In the genomic region with DNA sequence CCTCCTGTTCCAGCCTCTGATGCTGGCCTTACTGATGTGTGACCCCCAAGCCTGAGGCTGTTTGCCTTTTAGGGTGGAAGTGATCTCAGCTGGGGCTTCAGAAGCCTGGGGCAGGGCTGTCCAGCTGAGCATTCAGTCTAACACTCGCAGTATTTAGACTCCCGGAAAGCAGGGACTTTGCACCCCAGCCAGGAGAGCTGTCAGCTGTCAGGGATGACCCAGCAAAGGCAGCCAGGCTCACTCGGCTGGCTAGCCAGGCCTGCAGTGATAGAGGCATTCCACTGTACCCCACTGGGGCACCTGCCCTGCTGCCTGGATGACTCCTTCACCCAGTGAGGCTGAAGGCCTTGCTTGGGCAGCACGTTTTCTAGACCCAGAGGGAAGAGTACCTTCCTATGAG, we compare ENCODE assay signal across 13 mouse cellular contexts. TPM values are rescaled to one million over a fixed set of nuclear protein-coding genes. Genes with fewer than 3 reads are reported as not detected.
DNase-seq lines count a peak whose midpoint lies in the region; ATAC-seq and TF ChIP-seq lines count a peak whose summit lies in the region.
"Had no signal": no experiment of that assay in that cellular context is flagged by ENCODE, and none has a peak within 500 bp of the region (broad histone marks: within the 10 kb centered on the region; RNA-seq: fewer than 3 reads in every experiment).

No protein-coding gene starts in this region.

- peak overlapping the region; percentile 24; the same call in 1 of the 2 replicates for H3K4me2 ChIP-seq in intestine, postnatal 0 days (replicated peaks; ENCODE audit: low read depth)
- no peak overlapping the region for H3K4me2 ChIP-seq in liver, embryonic 13.5 days
- H3K4me2 ChIP-seq in midbrain, embryonic 15.5 days, result no peak overlapping the region
- H3K4me2 ChIP-seq: embryonic facial prominence, embryonic 15.5 days; limb, embryonic 12.5 days; midbrain, embryonic 13.5 days had no signal

- DNase-seq in gastrocnemius, adult 18-20 months (ENCODE audit: low spot score), result peak; percentile 43
- no peak for DNase-seq in gastrocnemius, postnatal 36 days
- peak; percentile 60 to 65 for DNase-seq in heart, adult 2 months
- DNase-seq in liver, embryonic 13.5 days, result no peak
- no peak for DNase-seq in embryonic facial prominence, embryonic 10.5 days (ENCODE audit: low spot score)
- no peak for DNase-seq in adipocyte (ENCODE audit: low spot score)
- DNase-seq: adrenal gland, adult 8-10 months; cerebellum, adult 9-11 months had no signal

- 31% methylated on average over 4 of the region's 4 CpGs for WGBS in heart, adult 2 months
- 26% methylated on average over 4 of the region's 4 CpGs for WGBS in intestine, postnatal 0 days
- 61% methylated on average over 4 of the region's 4 CpGs for WGBS in liver, embryonic 13.5 days (ENCODE audit: insufficient replicate concordance)
- 63% methylated on average over 4 of the region's 4 CpGs for WGBS in embryonic facial prominence, embryonic 10.5 days
- WGBS in midbrain, embryonic 15.5 days, result 59% methylated on average over 4 of the region's 4 CpGs

- H3K36me3 ChIP-seq in heart, adult 2 months (ENCODE audit: control insufficient read depth, insufficient read depth, low read length), result no peaks in the 10 kb centered on the region
- H3K36me3 ChIP-seq in intestine, postnatal 0 days (ENCODE audit: control insufficient read depth, insufficient read depth), result peaks cover 40% of the 10 kb centered on the region
- peaks cover 2% of the 10 kb centered on the region for H3K36me3 ChIP-seq in liver, embryonic 13.5 days
- peaks cover 31% of the 10 kb centered on the region for H3K36me3 ChIP-seq in embryonic facial prominence, embryonic 10.5 days (replicated peaks)
- no peaks in the 10 kb centered on the region for H3K36me3 ChIP-seq in midbrain, embryonic 15.5 days (replicated peaks)

- no peaks in the 10 kb centered on the region for H3K9me3 ChIP-seq in intestine, postnatal 0 days (ENCODE audit: control insufficient read depth)
- H3K9me3 ChIP-seq in liver, embryonic 13.5 days (replicated peaks), result no peaks in the 10 kb centered on the region
- no peaks in the 10 kb centered on the region for H3K9me3 ChIP-seq in embryonic facial prominence, embryonic 10.5 days
- H3K9me3 ChIP-seq in midbrain, embryonic 15.5 days, result no peaks in the 10 kb centered on the region
- H3K9me3 ChIP-seq: embryonic facial prominence, embryonic 15.5 days; limb, embryonic 12.5 days; midbrain, embryonic 13.5 days had no signal

- peak; percentile 59 for ATAC-seq in intestine, postnatal 0 days
- ATAC-seq in liver, embryonic 13.5 days (ENCODE audit: low read depth), result peak; percentile 56
- ATAC-seq in midbrain, embryonic 15.5 days (replicated peaks), result no peak
- ATAC-seq: midbrain, embryonic 13.5 days had no signal

- no peak for TF ChIP-seq POLR2A in heart, adult 2 months (IDR thresholded peaks at IDR 0.05; ENCODE audit: insufficient read depth, low read depth, low read length)

- peaks cover 3% of the 10 kb centered on the region for H3K4me1 ChIP-seq in heart, adult 2 months (ENCODE audit: control insufficient read depth, insufficient read depth, low read length)
- peaks cover 12% of the 10 kb centered on the region; the same call in 1 of the 2 replicates for H3K4me1 ChIP-seq in intestine, postnatal 0 days (replicated peaks; ENCODE audit: control insufficient read depth, insufficient read depth, low read length)
- peaks cover 33% of the 10 kb centered on the region for H3K4me1 ChIP-seq in liver, embryonic 13.5 days (replicated peaks)
- H3K4me1 ChIP-seq in embryonic facial prominence, embryonic 10.5 days, result peaks cover 28% of the 10 kb centered on the region
- H3K4me1 ChIP-seq in midbrain, embryonic 15.5 days, result peaks cover 10% of the 10 kb centered on the region; the same call in 1 of the 2 replicates

- intact Hi-C loops in gastrocnemius, postnatal 36 days (cut with DNase I), result no loop called here
- intact Hi-C loops in heart, adult 2 months (cut with DNase I), result no loop called here

- no peak for TF ChIP-seq EP300 in heart, adult 2 months (IDR thresholded peaks at IDR 0.05; ENCODE audit: insufficient read depth, low read depth, low read length)

- H3K4me3 ChIP-seq in heart, adult 2 months, result no peak overlapping the region
- no peak overlapping the region for H3K4me3 ChIP-seq in intestine, postnatal 0 days (ENCODE audit: low read depth, low read length)
- no peak overlapping the region for H3K4me3 ChIP-seq in liver, embryonic 13.5 days (replicated peaks)
- no peak overlapping the region for H3K4me3 ChIP-seq in embryonic facial prominence, embryonic 10.5 days
- no peak overlapping the region for H3K4me3 ChIP-seq in midbrain, embryonic 15.5 days
- H3K4me3 ChIP-seq: embryonic facial prominence, embryonic 15.5 days; limb, embryonic 12.5 days; midbrain, embryonic 13.5 days had no signal

- H3K27me3 ChIP-seq in heart, adult 2 months (ENCODE audit: control insufficient read depth, insufficient read depth, low read length), result no peaks in the 10 kb centered on the region
- no peaks in the 10 kb centered on the region for H3K27me3 ChIP-seq in intestine, postnatal 0 days (replicated peaks; ENCODE audit: control insufficient read depth, insufficient read depth, low read length)
- H3K27me3 ChIP-seq in liver, embryonic 13.5 days, result peaks cover 19% of the 10 kb centered on the region
- peaks cover 9% of the 10 kb centered on the region; the same call in 1 of the 2 replicates for H3K27me3 ChIP-seq in embryonic facial prominence, embryonic 10.5 days (replicated peaks; ENCODE audit: low read depth, poor library complexity, severe bottlenecking)
- no peaks in the 10 kb centered on the region for H3K27me3 ChIP-seq in midbrain, embryonic 15.5 days (replicated peaks)
- H3K27me3 ChIP-seq: embryonic facial prominence, embryonic 15.5 days; midbrain, embryonic 13.5 days had no signal

- no peak for TF ChIP-seq CTCF in heart, adult 2 months (IDR thresholded peaks at IDR 0.05)
- no peak for TF ChIP-seq CTCF in intestine, postnatal 0 days (IDR thresholded peaks at IDR 0.05; ENCODE audit: low read depth)

- H3K79me2 ChIP-seq in heart, adult 2 months (replicated peaks; ENCODE audit: control insufficient read depth, insufficient read depth, low read length), result no peaks in the 10 kb centered on the region

- H3K9ac ChIP-seq in heart, adult 2 months (ENCODE audit: low read depth, low read length), result no peak overlapping the region
- H3K9ac ChIP-seq in intestine, postnatal 0 days (ENCODE audit: low read depth, low read length), result peak overlapping the region; percentile 18; the same call in 1 of the 2 replicates
- H3K9ac ChIP-seq in liver, embryonic 13.5 days, result no peak overlapping the region
- H3K9ac ChIP-seq in midbrain, embryonic 15.5 days, result no peak overlapping the region
- H3K9ac ChIP-seq: embryonic facial prominence, embryonic 15.5 days; limb, embryonic 12.5 days; midbrain, embryonic 13.5 days had no signal

- H3K27ac ChIP-seq in heart, adult 2 months, result peak overlapping the region; percentile 67
- H3K27ac ChIP-seq in intestine, postnatal 0 days (ENCODE audit: low read depth, low read length), result peak overlapping the region; percentile 89
- no peak overlapping the region for H3K27ac ChIP-seq in liver, embryonic 13.5 days
- H3K27ac ChIP-seq in embryonic facial prominence, embryonic 10.5 days (replicated peaks), result no peak overlapping the region
- no peak overlapping the region for H3K27ac ChIP-seq in midbrain, embryonic 15.5 days
- H3K27ac ChIP-seq: embryonic facial prominence, embryonic 15.5 days; limb, embryonic 12.5 days; midbrain, embryonic 13.5 days had no signal

RNA-seq across cellular contexts. Expression of a gene that starts 3.7 kb away (rescaled TPM):
- total RNA-seq in gastrocnemius, adult 18-20 months (2021), result 100 to 1,000 TPM in 1 of 2 experiments, 10 to 100 TPM in 1; 98.9 to 187 TPM
- 10 to 100 TPM; 27.6 to 44.7 TPM for total RNA-seq in gastrocnemius, postnatal 36 days (2021)
- 100 to 1,000 TPM; 219 to 246 TPM for total RNA-seq in heart, adult 2 months (2021)
- polyA plus RNA-seq in heart, adult 2 months (2012; rRNA removed), result 362 and 401 TPM in 2 replicates
- polyA plus RNA-seq in intestine, postnatal 0 days (2015; fragmentation: Nextera tagmentation; extraction: Ambion mirVana), result 6,664 and 6,785 TPM in 2 replicates
- 20.9 and 26.3 TPM in 2 replicates for polyA plus RNA-seq in liver, embryonic 13.5 days (2015; fragmentation: Nextera tagmentation; extraction: Ambion mirVana)
- 72.8 and 90.1 TPM in 2 replicates for polyA plus RNA-seq in embryonic facial prominence, embryonic 10.5 days (2016; fragmentation: Nextera tagmentation; extraction: Ambion mirVana)
- 26.5 and 30.0 TPM in 2 replicates for polyA plus RNA-seq in midbrain, embryonic 15.5 days (2015; fragmentation: Nextera tagmentation; extraction: Ambion mirVana)

RNA-seq across cellular contexts. Expression of a gene that starts 39.7 kb away (rescaled TPM):
- 100 to 1,000 TPM; 192 to 203 TPM for total RNA-seq in gastrocnemius, adult 18-20 months (2021)
- 100 to 1,000 TPM; 161 to 192 TPM for total RNA-seq in gastrocnemius, postnatal 36 days (2021)
- total RNA-seq in heart, adult 2 months (2021), result 100 to 1,000 TPM; 258 to 297 TPM
- polyA plus RNA-seq in heart, adult 2 months (2012; rRNA removed), result 477 and 498 TPM in 2 replicates
- 1,016 and 1,041 TPM in 2 replicates for polyA plus RNA-seq in intestine, postnatal 0 days (2015; fragmentation: Nextera tagmentation; extraction: Ambion mirVana)
- 519 and 540 TPM in 2 replicates for polyA plus RNA-seq in liver, embryonic 13.5 days (2015; fragmentation: Nextera tagmentation; extraction: Ambion mirVana)
- 643 and 644 TPM in 2 replicates for polyA plus RNA-seq in embryonic facial prominence, embryonic 10.5 days (2016; fragmentation: Nextera tagmentation; extraction: Ambion mirVana)
- 589 and 658 TPM in 2 replicates for polyA plus RNA-seq in midbrain, embryonic 15.5 days (2015; fragmentation: Nextera tagmentation; extraction: Ambion mirVana)

RNA-seq across cellular contexts. Expression of a gene that starts 45.2 kb away (rescaled TPM):
- 10 to 100 TPM; 18.6 to 19.1 TPM for total RNA-seq in gastrocnemius, adult 18-20 months (2021)
- 10 to 100 TPM; 16.8 to 24.0 TPM for total RNA-seq in gastrocnemius, postnatal 36 days (2021)
- 10 to 100 TPM; 38.6 to 40.1 TPM for total RNA-seq in heart, adult 2 months (2021)
- polyA plus RNA-seq in heart, adult 2 months (2012; rRNA removed), result 11.1 and 20.0 TPM in 2 replicates
- polyA plus RNA-seq in intestine, postnatal 0 days (2015; fragmentation: Nextera tagmentation; extraction: Ambion mirVana), result 2.7 and 5.8 TPM in 2 replicates
- 5.6 and 6.9 TPM in 2 replicates for polyA plus RNA-seq in liver, embryonic 13.5 days (2015; fragmentation: Nextera tagmentation; extraction: Ambion mirVana)
- 6.7 and 6.9 TPM in 2 replicates for polyA plus RNA-seq in embryonic facial prominence, embryonic 10.5 days (2016; fragmentation: Nextera tagmentation; extraction: Ambion mirVana)
- polyA plus RNA-seq in midbrain, embryonic 15.5 days (2015; fragmentation: Nextera tagmentation; extraction: Ambion mirVana), result 11.5 and 14.1 TPM in 2 replicates

RNA-seq across cellular contexts. Expression of a gene that starts 56.8 kb away (rescaled TPM):
- total RNA-seq in gastrocnemius, adult 18-20 months (2021), result 10 to 100 TPM; 35.9 to 36.3 TPM
- total RNA-seq in gastrocnemius, postnatal 36 days (2021), result 10 to 100 TPM; 29.7 to 32.3 TPM
- total RNA-seq in heart, adult 2 months (2021), result 10 to 100 TPM; 25.9 to 34.4 TPM
- 26.6 and 31.9 TPM in 2 replicates for polyA plus RNA-seq in heart, adult 2 months (2012; rRNA removed)
- polyA plus RNA-seq in intestine, postnatal 0 days (2015; fragmentation: Nextera tagmentation; extraction: Ambion mirVana), result 29.9 and 30.3 TPM in 2 replicates
- polyA plus RNA-seq in liver, embryonic 13.5 days (2015; fragmentation: Nextera tagmentation; extraction: Ambion mirVana), result 5.1 and 5.8 TPM in 2 replicates
- polyA plus RNA-seq in embryonic facial prominence, embryonic 10.5 days (2016; fragmentation: Nextera tagmentation; extraction: Ambion mirVana), result 11.7 and 11.9 TPM in 2 replicates
- polyA plus RNA-seq in midbrain, embryonic 15.5 days (2015; fragmentation: Nextera tagmentation; extraction: Ambion mirVana), result 15.4 and 16.4 TPM in 2 replicates

Comparison
In these comparisons a context has a peak if more than half of its experiments do, and no peak if none do; other contexts are left out.
1. DNase-seq: peak in gastrocnemius, adult 18-20 months (single experiment) and heart, adult 2 months (2 of 2); none in gastrocnemius, postnatal 36 days (0 of 2), liver, embryonic 13.5 days (single experiment), embryonic facial prominence, embryonic 10.5 days (single experiment) and adipocyte (single experiment).
2. H3K27ac ChIP-seq: peak in heart, adult 2 months (single experiment) and intestine, postnatal 0 days (single experiment); none in liver, embryonic 13.5 days (single experiment), embryonic facial prominence, embryonic 10.5 days (single experiment) and midbrain, embryonic 15.5 days (single experiment).
3. RNA of a gene that starts 3.7 kb away (polyA plus RNA-seq): 6,664 to 6,785 TPM in intestine, postnatal 0 days; 362 to 401 TPM in heart, adult 2 months, 72.8 to 90.1 TPM in embryonic facial prominence, embryonic 10.5 days, 26.5 to 30.0 TPM in midbrain, embryonic 15.5 days and 20.9 to 26.3 TPM in liver, embryonic 13.5 days; every median in the first group is over 10 times any median in the second.